In genomic region chr16:62826156-62827001, GRCm38 (mm10) we compare ENCODE assay signal across 10 mouse cellular contexts. TPM values are rescaled to one million over a fixed set of nuclear protein-coding genes. Genes with fewer than 3 reads are reported as not detected.
DNase-seq lines count a peak whose midpoint lies in the region; ATAC-seq and TF ChIP-seq lines count a peak whose summit lies in the region.
"Had no signal": no experiment of that assay in that cellular context is flagged by ENCODE, and none has a peak within 500 bp of the region (broad histone marks: within the 10 kb centered on the region; RNA-seq: fewer than 3 reads in every experiment).

No protein-coding gene starts in this region.

- H3K4me1 ChIP-seq in forebrain, embryonic 11.5 days (replicated peaks; ENCODE audit: control insufficient read depth, insufficient read depth, low read length): no peaks in the 10 kb centered on the region
- no peaks in the 10 kb centered on the region for H3K4me1 ChIP-seq in forebrain, embryonic 10.5 days
- H3K4me1 ChIP-seq in midbrain, embryonic 11.5 days (ENCODE audit: control insufficient read depth, insufficient read depth, low read length): no peaks in the 10 kb centered on the region
- H3K4me1 ChIP-seq in midbrain, embryonic 10.5 days: 0 out of 2 replicates have a peak, but pooled peaks cover 6% of the 10 kb centered on the region
- no peaks in the 10 kb centered on the region for H3K4me1 ChIP-seq in limb, embryonic 14.5 days (ENCODE audit: control insufficient read depth, insufficient read depth, low read length)

- no peaks in the 10 kb centered on the region for H3K36me3 ChIP-seq in forebrain, embryonic 11.5 days (ENCODE audit: control insufficient read depth, insufficient read depth, low read length)
- no peaks in the 10 kb centered on the region for H3K36me3 ChIP-seq in forebrain, embryonic 10.5 days (replicated peaks)
- no peaks in the 10 kb centered on the region for H3K36me3 ChIP-seq in midbrain, embryonic 11.5 days (ENCODE audit: control insufficient read depth, insufficient read depth, low read length)
- 0 out of 2 replicates have a peak, but pooled peaks cover 4% of the 10 kb centered on the region for H3K36me3 ChIP-seq in midbrain, embryonic 10.5 days
- no peaks in the 10 kb centered on the region for H3K36me3 ChIP-seq in limb, embryonic 14.5 days (ENCODE audit: control insufficient read depth, insufficient read depth, low read length)

- peak; percentile 51; the same call in 1 of the 2 replicates for ATAC-seq in forebrain, embryonic 11.5 days (replicated peaks; ENCODE audit: low FRiP score)
- ATAC-seq in midbrain, embryonic 11.5 days (ENCODE audit: low FRiP score): 0 out of 2 replicates have a peak, but pooled peaks have one; percentile 55
- ATAC-seq in limb, embryonic 14.5 days (ENCODE audit: low FRiP score, low read depth): no peak

- no peak overlapping the region for H3K4me2 ChIP-seq in forebrain, embryonic 11.5 days (ENCODE audit: low read depth, low read length, severe bottlenecking)
- H3K4me2 ChIP-seq in midbrain, embryonic 11.5 days: no peak overlapping the region
- H3K4me2 ChIP-seq in limb, embryonic 14.5 days (replicated peaks; ENCODE audit: low read depth, low read length, severe bottlenecking): no peak overlapping the region

- no peak for TF ChIP-seq POLR2A in limb, embryonic 14.5 days (IDR thresholded peaks at IDR 0.05; ENCODE audit: borderline replicate concordance, extremely low read depth, insufficient read depth, insufficient read length)

- H3K27ac ChIP-seq in forebrain, embryonic 11.5 days (ENCODE audit: low read depth, low read length): no peak overlapping the region
- no peak overlapping the region for H3K27ac ChIP-seq in forebrain, embryonic 10.5 days
- H3K27ac ChIP-seq in midbrain, embryonic 11.5 days (ENCODE audit: low read depth, low read length): no peak overlapping the region
- no peak overlapping the region for H3K27ac ChIP-seq in midbrain, embryonic 10.5 days (replicated peaks)
- H3K27ac ChIP-seq in limb, embryonic 14.5 days (replicated peaks; ENCODE audit: low read depth, low read length): no peak overlapping the region

- no peak for DNase-seq in forebrain, embryonic 11.5 days (ENCODE audit: low spot score)
- no peak for DNase-seq in forebrain, embryonic 10.5 days (ENCODE audit: extremely low spot score, low spot score)
- peak; percentile 87 for DNase-seq in midbrain, embryonic 11.5 days (ENCODE audit: low spot score, missing footprints)
- DNase-seq in midbrain, embryonic 10.5 days (ENCODE audit: low spot score): no peak
- peak; percentile 29 for DNase-seq in c-Kit-positive CD71-positive TER-119-positive erythroid progenitor cells, embryonic 14.5 days (ENCODE audit: low spot score)
- DNase-seq in limb, embryonic 14.5 days (ENCODE audit: low spot score): peak; percentile 66
- no peak for DNase-seq in layer of hippocampus, adult 8-10 months (ENCODE audit: low spot score in 2 of 2)
- no peak for DNase-seq in ovary, postnatal 10 days (ENCODE audit: low spot score)

- no peak overlapping the region for H3K9ac ChIP-seq in forebrain, embryonic 11.5 days (ENCODE audit: low read length)
- no peak overlapping the region for H3K9ac ChIP-seq in midbrain, embryonic 11.5 days (ENCODE audit: low read length)
- H3K9ac ChIP-seq in limb, embryonic 14.5 days (ENCODE audit: low read depth, low read length, severe bottlenecking): no peak overlapping the region

- no peak overlapping the region for H3K4me3 ChIP-seq in forebrain, embryonic 11.5 days (ENCODE audit: low read depth, low read length)
- H3K4me3 ChIP-seq in forebrain, embryonic 10.5 days: no peak overlapping the region
- no peak overlapping the region for H3K4me3 ChIP-seq in midbrain, embryonic 11.5 days (ENCODE audit: low read depth, low read length)
- no peak overlapping the region for H3K4me3 ChIP-seq in midbrain, embryonic 10.5 days
- no peak overlapping the region for H3K4me3 ChIP-seq in limb, embryonic 14.5 days (replicated peaks; ENCODE audit: low read length)

- H3K27me3 ChIP-seq in forebrain, embryonic 11.5 days (ENCODE audit: control insufficient read depth, insufficient read depth, low read length): no peaks in the 10 kb centered on the region
- H3K27me3 ChIP-seq in forebrain, embryonic 10.5 days (ENCODE audit: poor library complexity, severe bottlenecking): no peaks in the 10 kb centered on the region
- no peaks in the 10 kb centered on the region for H3K27me3 ChIP-seq in midbrain, embryonic 11.5 days (ENCODE audit: control insufficient read depth, insufficient read depth, low read length)
- H3K27me3 ChIP-seq in midbrain, embryonic 10.5 days (ENCODE audit: low read depth, poor library complexity, severe bottlenecking): no peaks in the 10 kb centered on the region
- H3K27me3 ChIP-seq in limb, embryonic 14.5 days (ENCODE audit: control insufficient read depth, insufficient read depth, low read length): no peaks in the 10 kb centered on the region

- H3K9me3 ChIP-seq in forebrain, embryonic 11.5 days (ENCODE audit: control insufficient read depth, low read length): no peaks in the 10 kb centered on the region
- no peaks in the 10 kb centered on the region for H3K9me3 ChIP-seq in forebrain, embryonic 10.5 days
- H3K9me3 ChIP-seq in midbrain, embryonic 11.5 days (ENCODE audit: control insufficient read depth, low read length): no peaks in the 10 kb centered on the region
- H3K9me3 ChIP-seq in midbrain, embryonic 10.5 days (replicated peaks): no peaks in the 10 kb centered on the region
- H3K9me3 ChIP-seq in limb, embryonic 14.5 days (ENCODE audit: control insufficient read depth, low read length): no peaks in the 10 kb centered on the region

- 79% methylated on average over 12 of the region's 12 CpGs for WGBS in forebrain, embryonic 11.5 days
- 75% methylated on average over 12 of the region's 12 CpGs for WGBS in forebrain, embryonic 10.5 days
- WGBS in midbrain, embryonic 11.5 days: 78% methylated on average over 12 of the region's 12 CpGs
- WGBS in midbrain, embryonic 10.5 days: 78% methylated on average over 12 of the region's 12 CpGs
- WGBS in limb, embryonic 14.5 days: 63% methylated on average over 12 of the region's 12 CpGs

RNA-seq across cellular contexts. Expression of gene Stx19, which starts 11.9 kb away (rescaled TPM):
- 0.29 and 0.31 TPM in 2 replicates for polyA plus RNA-seq in forebrain, embryonic 11.5 days (2014; fragmentation: Nextera tagmentation; extraction: Ambion mirVana)
- 0.30 and 0.39 TPM in 2 replicates for polyA plus RNA-seq in forebrain, embryonic 10.5 days (2016; fragmentation: Nextera tagmentation; extraction: Ambion mirVana)
- polyA plus RNA-seq in midbrain, embryonic 11.5 days (2014; fragmentation: Nextera tagmentation; extraction: Ambion mirVana): 0.07 and 0.37 TPM in 2 replicates
- polyA plus RNA-seq in midbrain, embryonic 10.5 days (2016; fragmentation: Nextera tagmentation; extraction: Ambion mirVana): 0.30 and 0.36 TPM in 2 replicates
- polyA plus RNA-seq in limb, embryonic 14.5 days (2012; rRNA removed): 0.27 and 0.36 TPM in 2 replicates
- polyA plus RNA-seq in limb, embryonic 14.5 days (2014; fragmentation: Nextera tagmentation; extraction: Ambion mirVana): 1.1 and 1.3 TPM in 2 replicates
- total RNA-seq in layer of hippocampus, adult 8-10 months (2022): not detected
- total RNA-seq: adrenal gland, postnatal 36 days; left cerebral cortex, postnatal 25 days had no signal

RNA-seq across cellular contexts. Expression of gene Arl13b, which starts 20.5 kb away (rescaled TPM):
- polyA plus RNA-seq in forebrain, embryonic 11.5 days (2014; fragmentation: Nextera tagmentation; extraction: Ambion mirVana): 14.3 and 15.8 TPM in 2 replicates
- 15.3 and 16.4 TPM in 2 replicates for polyA plus RNA-seq in forebrain, embryonic 10.5 days (2016; fragmentation: Nextera tagmentation; extraction: Ambion mirVana)
- 15.2 and 17.0 TPM in 2 replicates for polyA plus RNA-seq in midbrain, embryonic 11.5 days (2014; fragmentation: Nextera tagmentation; extraction: Ambion mirVana)
- 16.0 and 17.0 TPM in 2 replicates for polyA plus RNA-seq in midbrain, embryonic 10.5 days (2016; fragmentation: Nextera tagmentation; extraction: Ambion mirVana)
- 16.0 and 21.5 TPM in 2 replicates for polyA plus RNA-seq in limb, embryonic 14.5 days (2012; rRNA removed)
- polyA plus RNA-seq in limb, embryonic 14.5 days (2014; fragmentation: Nextera tagmentation; extraction: Ambion mirVana): 23.7 and 24.0 TPM in 2 replicates
- total RNA-seq in layer of hippocampus, adult 8-10 months (2022): 10 to 100 TPM; 11.7 to 16.1 (median 13.8) TPM

RNA-seq across cellular contexts. Expression of gene Pros1, which starts 27.7 kb away (rescaled TPM):
- 14.9 and 17.0 TPM in 2 replicates for polyA plus RNA-seq in forebrain, embryonic 11.5 days (2014; fragmentation: Nextera tagmentation; extraction: Ambion mirVana)
- 16.9 and 17.0 TPM in 2 replicates for polyA plus RNA-seq in forebrain, embryonic 10.5 days (2016; fragmentation: Nextera tagmentation; extraction: Ambion mirVana)
- polyA plus RNA-seq in midbrain, embryonic 11.5 days (2014; fragmentation: Nextera tagmentation; extraction: Ambion mirVana): 19.5 and 23.0 TPM in 2 replicates
- 19.2 and 19.6 TPM in 2 replicates for polyA plus RNA-seq in midbrain, embryonic 10.5 days (2016; fragmentation: Nextera tagmentation; extraction: Ambion mirVana)
- 23.7 and 25.7 TPM in 2 replicates for polyA plus RNA-seq in limb, embryonic 14.5 days (2012; rRNA removed)
- polyA plus RNA-seq in limb, embryonic 14.5 days (2014; fragmentation: Nextera tagmentation; extraction: Ambion mirVana): 43.2 and 46.9 TPM in 2 replicates
- total RNA-seq in layer of hippocampus, adult 8-10 months (2022): 10 to 100 TPM; 10.4 to 28.1 (median 17.7) TPM

RNA-seq across cellular contexts. Expression of gene Nsun3, which starts 39.8 kb away (rescaled TPM):
- polyA plus RNA-seq in forebrain, embryonic 11.5 days (2014; fragmentation: Nextera tagmentation; extraction: Ambion mirVana): 11.1 and 12.2 TPM in 2 replicates
- polyA plus RNA-seq in forebrain, embryonic 10.5 days (2016; fragmentation: Nextera tagmentation; extraction: Ambion mirVana): 9.3 and 9.5 TPM in 2 replicates
- polyA plus RNA-seq in midbrain, embryonic 11.5 days (2014; fragmentation: Nextera tagmentation; extraction: Ambion mirVana): 10.0 and 11.6 TPM in 2 replicates
- 7.8 and 11.3 TPM in 2 replicates for polyA plus RNA-seq in midbrain, embryonic 10.5 days (2016; fragmentation: Nextera tagmentation; extraction: Ambion mirVana)
- 7.2 and 7.8 TPM in 2 replicates for polyA plus RNA-seq in limb, embryonic 14.5 days (2012; rRNA removed)
- polyA plus RNA-seq in limb, embryonic 14.5 days (2014; fragmentation: Nextera tagmentation; extraction: Ambion mirVana): 8.1 and 9.9 TPM in 2 replicates
- 10 to 100 TPM in 2 of 4 experiments, 1 to 10 TPM in 2; 7.3 to 14.1 (median 10.6) TPM for total RNA-seq in layer of hippocampus, adult 8-10 months (2022)

Comparison
In these comparisons a context has a peak if more than half of its experiments do, and no peak if none do; other contexts are left out.
1. DNase-seq: peak in midbrain, embryonic 11.5 days (single experiment), c-Kit-positive CD71-positive TER-119-positive erythroid progenitor cells, embryonic 14.5 days (single experiment) and limb, embryonic 14.5 days (single experiment); none in forebrain, embryonic 11.5 days (single experiment), forebrain, embryonic 10.5 days (single experiment), midbrain, embryonic 10.5 days (single experiment), layer of hippocampus, adult 8-10 months (0 of 2) and ovary, postnatal 10 days (single experiment).